Mouse (Mus musculus): Measurements from ENCODE around the gene Ypel2.
"Not testable (repeated sequence)": the region's sequence is repeated elsewhere in the genome, so short reads cannot be mapped to it uniquely, and the experiment has no call there.

The Ypel2 gene

DNA sequence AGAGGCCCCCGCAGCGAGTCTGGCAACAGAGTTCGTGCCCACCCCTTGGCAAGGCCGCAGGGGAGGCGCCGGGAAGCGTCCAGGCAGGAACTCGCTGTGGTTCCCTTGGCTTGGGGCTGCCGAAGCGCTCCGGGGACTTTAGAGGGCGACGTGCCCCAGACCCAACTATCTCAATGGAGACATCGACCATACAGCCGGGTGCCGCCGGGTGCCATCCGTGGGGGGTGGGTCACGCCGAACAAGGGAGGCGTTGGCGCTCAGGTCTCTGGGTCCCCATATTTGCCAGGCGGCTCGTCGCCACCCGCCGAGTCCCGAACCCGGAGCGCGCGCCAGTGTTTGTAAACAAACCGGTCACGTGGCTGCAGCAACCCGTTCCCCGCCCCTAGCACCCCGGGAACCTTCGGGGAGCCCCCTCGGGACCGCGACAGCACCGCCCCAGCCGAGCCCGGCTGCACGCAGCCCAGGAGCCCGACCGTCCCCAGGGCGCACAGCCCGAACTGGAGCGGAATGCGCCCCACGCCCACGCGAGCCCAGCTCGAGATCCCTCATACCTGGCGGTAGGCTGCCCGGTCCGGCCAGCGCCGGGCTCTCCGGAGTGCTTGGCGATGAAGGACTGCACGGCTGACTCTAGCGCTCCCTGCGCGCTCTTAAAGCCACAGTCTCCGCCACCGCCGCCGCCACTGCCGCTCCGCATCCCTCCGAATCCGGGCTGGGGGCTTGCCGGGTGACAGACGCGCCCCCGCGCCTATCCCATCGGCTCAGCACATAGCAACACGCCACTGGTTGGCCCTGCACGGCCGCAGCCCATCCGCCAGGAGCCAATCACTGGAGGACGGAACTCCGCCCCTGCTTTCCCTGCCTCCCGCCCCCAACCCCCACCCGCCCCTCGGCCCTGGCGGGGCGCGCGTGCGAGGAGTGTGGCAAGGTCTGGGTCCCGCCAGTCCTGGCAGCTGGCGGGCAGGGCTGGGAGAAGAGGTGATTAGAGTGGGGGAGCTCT lies at the start of gene Ypel2:
Ypel2 (minus strand) TSS at position 667 of the 997 bp plus-strand sequence.
- DNase-seq = peak; percentile 94

DNA sequence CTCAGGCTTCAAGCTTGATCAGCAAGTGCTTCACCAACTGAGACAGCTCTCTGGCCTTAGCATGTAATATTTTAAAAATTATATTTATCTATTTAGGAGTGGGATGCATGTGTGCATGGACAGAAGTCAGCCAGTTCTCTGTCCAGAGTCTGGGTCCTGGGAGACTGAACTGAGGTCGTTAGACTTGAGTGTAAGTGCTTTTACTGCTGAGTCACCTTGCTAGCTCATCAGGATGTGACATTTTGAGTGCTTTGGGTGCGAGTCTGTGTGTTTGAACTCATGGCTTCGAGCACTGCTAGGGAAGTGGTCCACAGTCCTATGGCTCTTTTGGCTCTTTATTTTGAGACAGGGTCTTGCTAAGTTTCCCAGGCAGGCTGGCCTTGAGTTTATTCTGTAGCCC lies 49.5 kb upstream of the Ypel2 start:
- DNase-seq = no peak

DNA sequence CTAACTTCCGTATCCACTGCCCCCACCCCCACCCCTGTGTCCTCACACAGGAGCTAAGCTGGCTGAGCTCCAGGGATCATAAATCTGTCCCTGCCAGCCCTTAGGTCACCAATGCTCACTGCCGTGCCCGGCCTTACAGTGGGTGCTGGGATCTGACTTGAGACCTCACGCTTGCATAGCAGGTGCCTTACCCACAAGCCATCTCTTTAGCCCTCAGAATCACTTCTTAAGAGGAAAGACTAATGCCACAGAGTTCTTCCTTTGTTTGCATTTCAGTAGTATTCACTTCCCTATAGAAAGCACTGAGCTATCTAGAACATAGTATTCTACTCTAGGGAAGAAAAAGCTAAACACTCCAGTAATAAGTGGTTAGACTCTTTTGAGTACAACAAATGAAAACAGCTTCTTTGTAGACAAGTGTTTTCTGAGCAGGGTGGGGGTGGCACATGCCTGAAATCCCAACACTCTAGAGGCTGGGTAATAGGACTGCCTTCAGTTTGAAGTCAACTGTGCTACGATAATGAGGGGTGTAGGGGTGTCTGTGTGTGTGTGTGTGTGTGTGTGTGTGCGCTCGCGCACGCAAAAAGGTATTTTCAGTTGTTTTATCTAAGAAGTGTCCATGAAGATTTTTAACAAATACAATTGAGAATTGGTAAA lies 45.9 kb upstream of the Ypel2 start:
- no peak for DNase-seq

GRCm38 (mm10) chr11:87036180-87036579 lies 42.7 kb upstream of the Ypel2 start:
- no peak for DNase-seq

DNA sequence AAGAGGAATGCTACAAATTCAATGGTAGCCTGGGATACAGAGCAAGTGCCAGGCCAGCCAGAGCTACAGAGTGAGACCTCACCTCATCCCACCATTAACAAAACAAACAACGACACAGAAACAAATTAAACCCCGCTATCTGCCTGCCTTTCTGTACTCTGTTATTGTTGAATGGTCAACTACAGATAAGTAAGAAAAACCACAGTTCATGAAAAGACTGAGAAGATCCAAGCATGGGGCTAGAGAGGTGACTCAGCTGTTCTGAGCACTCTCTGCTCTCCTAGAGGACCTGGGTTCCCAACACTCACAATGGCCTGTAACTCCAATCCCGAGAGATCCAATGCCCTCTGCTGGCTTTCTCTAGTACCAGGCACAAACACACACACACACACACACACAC lies 34.7 kb upstream of the Ypel2 start:
- no peak for DNase-seq

GRCm38 (mm10) chr11:87026096-87026875 lies 32.8 kb upstream of the Ypel2 start:
- DNase-seq = no peak

GRCm38 (mm10) chr11:87025351-87025750 lies 31.8 kb upstream of the Ypel2 start:
- DNase-seq = no peak

DNA sequence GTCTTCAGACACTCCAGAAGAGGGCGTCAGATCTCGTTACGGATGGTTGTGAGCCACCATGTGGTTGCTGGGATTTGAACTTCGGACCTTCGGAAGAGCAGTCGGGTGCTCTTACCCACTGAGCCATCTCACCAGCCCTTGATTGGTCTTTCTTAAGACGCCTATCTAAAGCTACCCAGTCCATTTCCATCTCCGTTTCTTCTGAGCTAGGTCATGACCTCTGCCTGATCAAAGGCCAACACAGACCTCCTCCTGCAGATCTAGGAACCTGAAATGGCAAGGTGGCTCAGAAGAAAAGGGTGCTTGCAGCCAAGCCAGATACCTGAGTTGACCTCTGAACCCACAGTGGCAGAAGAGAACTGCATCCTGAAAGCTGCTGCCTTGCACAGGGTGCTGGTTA lies 29.7 kb upstream of the Ypel2 start:
- not testable (repeated sequence) for DNase-seq

DNA sequence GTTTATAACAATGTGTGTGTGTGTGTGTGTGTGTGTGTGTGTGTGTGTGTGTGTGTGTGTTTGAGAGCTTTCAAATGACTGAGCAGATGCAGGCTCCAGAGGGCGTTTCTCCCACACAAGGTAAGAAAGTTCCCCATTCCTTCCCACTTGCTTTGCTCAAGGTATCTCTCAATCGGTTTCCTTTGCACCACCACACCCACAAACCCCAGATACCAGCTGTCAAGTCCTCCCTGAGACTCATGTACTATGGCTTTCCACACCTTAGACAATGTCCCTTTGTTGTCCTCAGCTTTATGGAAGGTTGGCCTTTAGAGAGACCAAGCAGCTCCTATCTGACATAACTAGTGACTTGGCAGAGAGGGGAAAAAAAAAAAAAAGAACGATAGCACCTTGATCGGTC lies 29.3 kb upstream of the Ypel2 start:
- DNase-seq = no peak

GRCm38 (mm10) chr11:87021551-87021950 lies 28.0 kb upstream of the Ypel2 start:
- DNase-seq = no peak

DNA sequence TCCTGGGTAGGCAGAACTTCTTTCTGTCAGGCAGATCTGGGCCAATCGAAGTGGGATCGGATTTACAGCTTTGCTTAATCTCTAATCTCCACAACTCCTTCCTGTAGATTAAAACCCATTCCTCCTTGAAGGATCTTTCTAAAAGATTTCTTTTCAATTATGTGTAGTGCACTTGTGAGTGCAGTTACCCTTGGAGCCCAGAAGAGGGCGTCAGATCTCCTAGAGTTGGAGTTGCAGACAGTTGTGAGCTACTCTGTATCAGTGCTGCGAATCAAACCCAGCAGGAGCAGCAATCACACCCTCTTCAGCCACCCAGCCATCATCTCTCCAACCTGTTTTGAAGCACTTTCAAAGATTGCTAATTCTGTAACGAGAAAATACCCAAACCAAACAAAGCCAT lies 26.9 kb upstream of the Ypel2 start:
- DNase-seq = no peak

DNA sequence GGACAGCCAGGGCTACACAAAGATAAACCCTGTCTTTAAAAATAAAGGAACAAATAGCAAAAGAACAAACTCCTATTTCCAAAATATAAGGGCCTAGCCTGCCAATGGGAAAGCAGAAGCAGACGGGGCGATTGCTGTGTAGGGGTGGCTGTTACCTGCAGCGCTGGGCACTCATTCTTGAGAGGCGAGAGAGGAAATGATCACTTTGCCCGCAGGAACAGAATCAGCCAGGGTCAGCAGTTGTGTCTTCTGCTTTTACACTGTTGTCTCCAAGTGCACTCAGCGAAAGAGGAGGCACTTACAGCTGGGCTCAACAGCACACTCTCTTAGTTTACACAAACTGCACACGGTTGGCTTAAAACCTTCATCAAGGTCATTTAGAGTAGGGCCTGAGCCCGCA lies 25.9 kb upstream of the Ypel2 start:
- no peak for DNase-seq

GRCm38 (mm10) chr11:87018081-87018480 lies 24.6 kb upstream of the Ypel2 start:
- no peak for DNase-seq

DNA sequence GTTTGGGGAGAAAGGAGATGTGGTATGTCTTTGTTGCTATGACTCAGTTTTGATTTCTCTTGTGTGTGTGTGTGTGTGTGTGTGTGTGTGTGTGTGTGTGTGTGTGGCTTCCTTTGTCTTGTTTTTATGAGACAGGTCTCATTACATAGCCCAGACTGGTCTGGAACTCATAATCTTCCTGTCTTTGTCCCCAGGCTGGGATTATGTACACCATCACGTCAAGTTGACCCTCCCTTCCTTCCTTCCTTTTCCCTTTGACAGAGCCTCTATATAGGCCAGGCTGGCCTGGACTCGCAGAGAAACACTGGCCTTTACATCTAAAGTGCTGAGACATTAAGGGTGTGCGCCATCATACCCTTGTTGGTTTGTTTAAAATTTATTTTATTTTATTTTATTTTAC lies 22.2 kb upstream of the Ypel2 start:
- no peak for DNase-seq

GRCm38 (mm10) chr11:87010476-87010875 lies 17.0 kb upstream of the Ypel2 start:
- DNase-seq = peak; percentile 71

DNA sequence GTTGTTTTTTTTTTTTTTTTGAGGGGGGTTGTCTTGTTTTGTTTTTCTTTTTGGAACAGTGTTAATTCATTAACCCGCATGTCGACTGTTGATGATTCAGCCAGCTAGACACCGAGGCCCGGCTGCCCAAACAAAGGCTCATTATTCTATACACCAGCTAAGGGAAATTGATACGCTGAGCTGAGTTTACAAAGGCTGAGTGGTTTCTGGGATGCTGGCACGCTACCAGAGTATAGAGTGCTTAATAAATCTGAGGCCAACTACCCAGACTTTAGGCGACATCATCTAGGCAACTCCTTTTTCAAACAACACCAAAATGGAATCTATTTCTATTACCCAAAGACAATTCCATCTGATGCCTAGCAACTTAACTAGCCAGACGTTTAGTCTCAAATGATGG lies 13.9 kb upstream of the Ypel2 start:
- DNase-seq = no peak

DNA sequence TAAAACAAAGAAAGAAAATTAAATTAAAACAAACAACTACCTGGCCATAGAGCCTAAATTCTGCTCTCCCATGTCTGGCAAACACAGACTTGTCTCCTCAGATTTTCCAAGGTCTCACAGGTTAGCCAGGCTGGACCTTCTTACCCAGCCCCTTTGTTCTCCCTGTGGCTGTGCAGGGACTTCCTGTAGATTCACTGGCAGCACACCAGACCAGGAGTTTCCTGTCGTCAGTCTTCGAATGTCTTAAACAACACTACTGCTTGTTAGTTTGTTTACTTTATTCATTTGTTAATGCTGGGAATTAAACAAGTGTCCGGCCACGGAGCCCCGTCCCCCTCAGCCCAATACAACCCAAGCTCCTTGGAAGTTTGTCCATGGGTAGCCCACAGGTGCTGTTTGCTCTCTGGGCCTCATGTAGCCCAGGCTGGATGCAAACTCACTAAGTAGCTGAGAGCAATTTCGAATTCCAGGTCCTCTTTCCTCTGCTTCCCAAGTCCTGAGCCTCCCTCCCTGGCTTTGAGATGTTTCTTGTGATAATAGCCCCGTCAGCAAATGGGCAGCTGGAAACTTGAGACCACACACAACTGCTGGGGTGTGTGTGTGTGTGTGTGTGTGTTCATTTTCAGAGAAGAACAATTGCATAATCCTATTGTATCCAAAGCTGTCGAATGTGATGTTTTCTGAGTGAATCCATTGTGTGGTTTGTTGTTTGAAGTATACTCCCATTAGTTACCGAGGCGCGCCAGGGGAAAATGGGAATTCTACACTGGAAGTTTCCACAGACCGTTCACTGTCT lies 11.7 kb upstream of the Ypel2 start:
- no peak for DNase-seq

DNA sequence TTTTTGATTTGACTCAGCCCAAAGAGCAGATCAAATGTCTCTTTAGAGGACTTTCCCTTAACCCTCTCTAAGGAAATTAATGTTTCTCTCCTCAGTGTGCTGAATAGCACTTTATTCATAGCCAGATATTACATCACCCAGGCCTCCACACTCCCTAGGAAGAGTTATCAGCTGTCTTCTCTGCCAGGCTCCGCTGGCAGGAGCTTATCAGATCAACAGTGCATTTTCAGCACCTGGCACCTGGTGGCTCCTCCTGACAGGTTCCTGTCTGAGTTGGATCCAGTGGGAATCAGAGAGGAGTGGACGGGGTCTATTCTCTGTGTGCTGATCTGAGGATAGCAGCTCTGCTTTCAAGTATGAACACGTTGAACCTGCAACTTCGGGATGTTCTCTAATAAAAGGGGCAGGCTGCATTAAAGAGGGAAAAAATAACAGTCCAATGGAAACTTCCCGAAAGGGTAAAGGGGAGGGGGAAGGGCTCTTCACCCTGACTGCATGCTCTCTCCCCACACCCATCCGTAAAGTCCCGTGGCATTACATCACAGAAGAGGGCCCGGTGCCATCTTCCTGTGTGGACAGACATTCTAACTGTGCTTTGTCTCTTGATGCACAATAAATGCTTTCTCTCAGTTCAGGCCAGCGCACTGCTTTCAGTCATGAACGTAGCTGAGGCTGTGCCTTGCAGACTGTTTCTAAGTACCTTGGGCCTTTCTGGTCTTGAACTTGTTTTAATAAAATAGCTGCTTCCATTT lies 8.7 kb upstream of the Ypel2 start:
- no peak for DNase-seq

GRCm38 (mm10) chr11:87001217-87001616 lies 7.7 kb upstream of the Ypel2 start:
- no peak for DNase-seq

GRCm38 (mm10) chr11:86996266-86996665 lies 2.8 kb upstream of the Ypel2 start:
- no peak for DNase-seq

DNA sequence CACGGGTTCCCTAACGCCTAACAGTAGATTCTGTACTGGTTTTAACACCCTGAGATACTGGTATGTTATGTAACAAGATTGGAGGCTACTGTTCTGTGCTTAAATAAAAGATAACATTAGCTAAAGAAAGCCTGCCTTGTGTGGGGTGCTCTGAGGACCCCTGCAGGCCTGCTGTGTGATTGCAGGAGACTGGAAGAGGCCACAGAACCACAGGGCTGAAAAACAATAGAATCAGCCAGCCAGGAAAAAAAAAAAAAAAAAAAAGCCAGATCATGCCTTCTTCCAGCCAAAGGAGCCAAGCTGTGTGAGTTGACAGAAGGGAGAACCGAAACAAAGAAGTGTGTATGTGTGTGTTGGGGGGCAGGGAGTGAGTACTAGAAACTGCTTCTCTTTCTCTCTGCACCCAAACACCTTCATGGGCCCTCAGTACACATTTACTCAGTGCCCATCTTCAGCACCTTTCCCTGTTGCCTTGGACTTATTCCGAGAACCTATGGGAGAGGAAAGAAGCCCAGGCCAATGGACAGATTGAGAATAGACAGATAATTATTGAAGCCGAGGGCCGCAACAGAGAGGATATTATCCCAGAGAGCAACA lies 2.2 kb upstream of the Ypel2 start:
- peak; percentile 65 for DNase-seq

Measured in cerebellum, adult 8-10 months (tissue).